ENCODE assay signal across 30 mouse cellular contexts in the genomic region with DNA sequence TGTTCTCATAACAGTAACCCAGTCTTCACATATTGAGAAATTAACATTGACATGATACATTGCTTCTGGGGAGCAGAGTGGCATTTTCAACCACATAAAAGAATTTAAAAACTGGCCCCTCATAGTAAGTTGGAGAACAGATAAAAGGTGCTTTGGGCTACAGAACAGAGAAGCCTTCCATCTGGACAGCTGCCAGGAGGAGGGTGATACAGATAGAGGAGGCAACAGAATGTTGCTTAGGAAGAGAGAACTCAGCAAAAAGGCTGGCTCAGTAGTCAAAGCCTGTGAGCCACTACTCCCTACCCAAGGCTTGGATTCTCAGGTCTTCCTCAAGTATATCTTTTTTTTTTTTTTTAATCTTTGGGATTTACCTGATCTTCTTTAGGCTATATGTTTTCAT. TPM values are rescaled to one million over a fixed set of nuclear protein-coding genes. Genes with fewer than 3 reads are reported as not detected.
"Had no signal": no experiment of that assay in that cellular context is flagged by ENCODE, and none has a peak within 500 bp of the region (broad histone marks: within the 10 kb centered on the region; RNA-seq: fewer than 3 reads in every experiment).

No protein-coding gene starts in this region.

- ATAC-seq: liver, postnatal 0 days; midbrain, embryonic 15.5 days had no signal

- H3K27ac ChIP-seq: kidney, embryonic 15.5 days; layer of hippocampus, adult 2 months; left cerebral cortex, adult 2 months; limb, embryonic 12.5 days; limb, embryonic 15.5 days; liver, embryonic 14.5 days; lung, embryonic 15.5 days; midbrain, embryonic 12.5 days; midbrain, embryonic 15.5 days; neural tube, embryonic 12.5 days; neural tube, embryonic 15.5 days; stomach, postnatal 0 days had no signal

- H3K27me3 ChIP-seq: kidney, embryonic 15.5 days; limb, embryonic 12.5 days; limb, embryonic 15.5 days; lung, embryonic 15.5 days; midbrain, embryonic 12.5 days; midbrain, embryonic 15.5 days; neural tube, embryonic 12.5 days; neural tube, embryonic 15.5 days had no signal

- H3K4me3 ChIP-seq: kidney, embryonic 15.5 days; layer of hippocampus, adult 2 months; left cerebral cortex, adult 2 months; limb, embryonic 12.5 days; limb, embryonic 15.5 days; lung, embryonic 15.5 days; midbrain, embryonic 12.5 days; midbrain, embryonic 15.5 days; neural tube, embryonic 12.5 days; neural tube, embryonic 15.5 days had no signal

- DNase-seq: kidney, adult 8-10 months; kidney, postnatal 25 days; layer of hippocampus, adult 9-11 months; liver, postnatal 0 days; lung, postnatal 10 days; lung, postnatal 36 days; right cerebral cortex, adult 18-20 months; right cerebral cortex, postnatal 14 days; right cerebral cortex, postnatal 4 days; thymus, adult 18-20 months; thymus, postnatal 36 days had no signal

- H3K4me1 ChIP-seq: kidney, embryonic 15.5 days; limb, embryonic 12.5 days; limb, embryonic 15.5 days; lung, embryonic 15.5 days; midbrain, embryonic 12.5 days; midbrain, embryonic 15.5 days; neural tube, embryonic 12.5 days; neural tube, embryonic 15.5 days had no signal

- H3K36me3 ChIP-seq: kidney, embryonic 15.5 days; limb, embryonic 12.5 days; limb, embryonic 15.5 days; lung, embryonic 15.5 days; midbrain, embryonic 12.5 days; midbrain, embryonic 15.5 days; neural tube, embryonic 12.5 days; neural tube, embryonic 15.5 days had no signal

- H3K9me3 ChIP-seq: kidney, embryonic 15.5 days; limb, embryonic 12.5 days; limb, embryonic 15.5 days; lung, embryonic 15.5 days; midbrain, embryonic 12.5 days; midbrain, embryonic 15.5 days; neural tube, embryonic 12.5 days; neural tube, embryonic 15.5 days had no signal

- H3K9ac ChIP-seq: kidney, embryonic 15.5 days; limb, embryonic 12.5 days; limb, embryonic 15.5 days; liver, embryonic 14.5 days; liver, postnatal 0 days; lung, embryonic 15.5 days; midbrain, embryonic 12.5 days; midbrain, embryonic 15.5 days; neural tube, embryonic 12.5 days; neural tube, embryonic 15.5 days had no signal

- H3K4me2 ChIP-seq: kidney, embryonic 15.5 days; limb, embryonic 12.5 days; limb, embryonic 15.5 days; liver, embryonic 11.5 days; lung, embryonic 15.5 days; midbrain, embryonic 12.5 days; midbrain, embryonic 15.5 days; neural tube, embryonic 12.5 days; neural tube, embryonic 15.5 days had no signal

RNA-seq across cellular contexts. Expression of a gene that starts 25.3 kb away (rescaled TPM):
- total RNA-seq: left cerebral cortex, postnatal 36 days had no signal

RNA-seq across cellular contexts. Expression of a gene that starts 44.1 kb away (rescaled TPM):
- total RNA-seq: layer of hippocampus, adult 2 months; layer of hippocampus, postnatal 25 days; left cerebral cortex, adult 2 months; left cerebral cortex, postnatal 10 days; left cerebral cortex, postnatal 36 days had no signal
- polyA plus RNA-seq: large intestine, adult 2 months; urinary bladder, adult 2 months had no signal

RNA-seq across cellular contexts. Expression of a gene that starts 48.3 kb away (rescaled TPM):
- total RNA-seq: layer of hippocampus, adult 2 months; layer of hippocampus, postnatal 25 days; left cerebral cortex, adult 2 months; left cerebral cortex, postnatal 10 days; left cerebral cortex, postnatal 36 days had no signal
- polyA plus RNA-seq: kidney, embryonic 15.5 days; large intestine, adult 2 months; limb, embryonic 12.5 days; limb, embryonic 15.5 days; lung, embryonic 15.5 days; midbrain, embryonic 12.5 days; midbrain, embryonic 15.5 days; neural tube, embryonic 12.5 days; neural tube, embryonic 15.5 days; stomach, embryonic 14.5 days; stomach, postnatal 0 days had no signal

RNA-seq across cellular contexts. Expression of a gene that starts 59.1 kb away (rescaled TPM):
- total RNA-seq: layer of hippocampus, adult 2 months; layer of hippocampus, postnatal 25 days; left cerebral cortex, adult 2 months; left cerebral cortex, postnatal 10 days; left cerebral cortex, postnatal 36 days had no signal
- polyA plus RNA-seq: kidney, embryonic 15.5 days; large intestine, adult 2 months; limb, embryonic 12.5 days; limb, embryonic 15.5 days; liver, embryonic 11.5 days; liver, postnatal 0 days; lung, embryonic 15.5 days; midbrain, embryonic 12.5 days; midbrain, embryonic 15.5 days; neural tube, embryonic 12.5 days; neural tube, embryonic 15.5 days; stomach, embryonic 14.5 days; stomach, postnatal 0 days; urinary bladder, adult 2 months had no signal
